Mouse (Mus musculus): Measurements from ENCODE around the gene Trim7.
"Not testable (repeated sequence)": the region's sequence is repeated elsewhere in the genome, so short reads cannot be mapped to it uniquely, and the experiment has no call there.

Trim7 gene

GRCm38 (mm10) chr11:48801831-48802772 is 23.8 kb upstream of the Trim7 start:
- no peak for DNase-seq (ENCODE audit: low spot score)

DNA sequence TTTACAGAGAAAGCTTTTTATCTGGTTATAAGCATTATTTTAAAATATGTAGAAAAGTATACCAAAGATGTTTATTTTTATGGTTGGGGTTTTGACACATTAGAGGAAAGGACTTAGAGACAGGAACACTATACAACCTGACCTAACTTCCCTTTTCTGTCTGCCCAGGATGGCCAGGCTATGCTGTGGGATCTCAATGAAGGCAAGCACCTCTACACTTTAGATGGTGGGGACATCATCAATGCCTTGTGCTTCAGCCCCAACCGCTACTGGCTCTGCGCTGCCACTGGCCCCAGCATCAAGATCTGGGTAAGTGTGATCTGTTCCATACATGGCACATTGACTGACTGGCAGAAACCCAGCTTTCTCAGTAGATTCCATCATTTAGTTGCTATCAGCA is 22.0 kb upstream of the Trim7 start:
- no peak for DNase-seq (ENCODE audit: low spot score)

DNA sequence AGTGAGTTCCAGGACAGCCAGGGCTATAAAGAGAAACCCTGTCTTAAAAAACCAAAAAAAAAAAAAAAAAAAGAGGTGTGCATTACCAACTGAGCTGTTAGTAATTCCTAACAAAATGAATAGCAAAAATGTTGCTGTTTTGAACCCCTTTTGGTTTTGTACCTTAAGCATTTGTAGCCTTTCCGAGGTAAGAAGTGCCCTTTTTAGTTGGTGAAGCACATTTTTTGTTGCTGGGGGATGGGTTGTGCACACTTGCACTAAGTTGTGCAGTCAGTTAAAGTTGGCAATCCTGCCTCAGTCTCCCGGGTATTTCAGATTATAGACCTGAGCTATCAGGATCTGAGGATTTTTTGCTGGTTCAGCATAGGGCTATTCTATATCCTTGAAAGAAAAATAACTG is 21.0 kb upstream of the Trim7 start:
- no peak for DNase-seq (ENCODE audit: low spot score)

DNA sequence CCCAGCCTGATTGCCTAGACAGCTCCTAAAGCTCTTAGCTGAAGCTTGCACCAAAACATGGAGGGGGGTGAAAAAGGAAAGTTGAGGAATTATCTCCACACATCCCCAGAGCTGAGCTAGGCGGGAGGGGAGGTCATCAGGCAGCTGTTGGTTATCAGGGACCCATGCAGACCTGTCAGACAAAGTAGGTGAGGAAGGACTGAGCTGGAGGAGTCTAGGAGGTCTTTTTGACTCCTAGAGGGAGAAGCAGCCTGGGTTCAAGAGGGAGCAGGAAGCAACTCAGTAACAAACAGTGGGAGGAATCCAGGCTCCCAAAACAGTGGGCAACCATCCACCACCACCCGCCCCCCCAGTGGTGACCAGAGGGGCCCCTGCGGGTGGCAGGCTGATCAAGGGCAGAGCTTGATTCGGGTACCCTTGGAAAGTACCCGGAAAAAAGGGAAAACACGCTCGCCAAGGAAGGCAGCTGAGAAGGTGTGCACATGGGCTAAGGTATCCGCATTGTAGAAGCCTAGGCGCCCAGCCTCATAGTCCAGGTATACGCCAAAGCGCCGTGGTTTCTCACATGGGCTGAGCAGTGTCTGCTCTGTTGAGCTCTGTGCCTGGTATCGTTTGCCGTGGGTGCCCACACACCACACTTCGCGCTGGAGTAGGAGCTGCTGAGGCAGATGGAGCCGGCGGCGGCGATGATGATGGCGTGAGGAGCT is 18.9 kb upstream of the Trim7 start:
- no peak for DNase-seq (ENCODE audit: low spot score)

- no peak for DNase-seq (ENCODE audit: low spot score)
Measured at GRCm38 (mm10) chr11:48807563-48808303, 18.2 kb upstream of the Trim7 start.

GRCm38 (mm10) chr11:48808304-48808646 is 17.7 kb upstream of the Trim7 start:
- no peak for DNase-seq (ENCODE audit: low spot score)

DNA sequence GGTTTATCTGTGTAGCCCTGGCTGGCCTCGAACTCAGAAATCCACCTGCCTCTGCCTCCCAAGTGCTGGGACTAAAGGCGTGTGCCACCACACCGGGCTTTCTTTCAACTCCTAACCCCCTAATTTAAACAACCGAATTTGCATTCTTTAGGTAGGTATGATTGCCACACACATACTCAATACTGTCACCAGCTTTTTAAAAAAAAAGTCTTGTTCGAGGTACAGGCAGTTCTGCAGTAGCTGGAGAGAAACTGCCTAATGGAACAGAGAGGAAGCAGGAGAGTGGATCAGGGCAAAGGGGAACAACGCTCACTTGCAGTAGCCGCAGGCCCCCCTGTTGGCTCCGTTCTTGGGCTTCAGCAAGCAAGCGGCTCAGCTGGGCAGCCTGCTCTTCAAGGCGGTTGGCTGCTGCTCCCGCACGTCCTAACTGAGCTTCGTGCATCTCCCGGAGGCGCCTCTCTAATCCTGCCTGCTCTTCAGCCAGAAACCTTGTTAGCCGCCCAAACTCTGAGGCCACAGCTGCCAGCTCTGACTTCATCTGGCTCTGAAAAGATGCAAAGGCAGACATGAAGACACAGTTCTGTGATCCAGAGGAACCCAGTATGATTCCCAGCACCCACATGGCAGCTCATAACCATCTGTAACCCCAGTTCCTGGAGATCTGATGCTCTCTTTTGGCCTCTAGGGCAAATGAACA is 17.1 kb upstream of the Trim7 start:
- no peak for DNase-seq (ENCODE audit: low spot score)

DNA sequence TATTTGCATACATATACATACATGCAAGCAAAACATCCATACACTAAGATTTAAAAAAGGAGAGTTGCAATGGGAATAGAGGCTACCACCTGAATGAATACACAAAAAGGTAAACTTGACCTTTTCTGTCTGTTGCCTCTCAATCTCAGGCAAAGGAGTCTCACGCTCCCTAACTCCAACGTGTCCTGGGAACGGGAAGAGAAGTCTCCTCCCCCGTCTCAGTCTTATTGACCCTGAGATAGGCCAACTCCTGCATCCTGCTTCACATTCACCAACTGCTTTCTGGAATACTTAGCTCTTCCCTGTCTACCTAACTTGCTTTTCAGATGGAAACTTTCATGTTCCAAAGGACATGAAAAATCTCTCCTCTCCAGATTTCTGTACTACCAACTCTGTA is 16.5 kb upstream of the Trim7 start:
- no peak for DNase-seq (ENCODE audit: low spot score)

GRCm38 (mm10) chr11:48810142-48810541 is 15.8 kb upstream of the Trim7 start:
- no peak for DNase-seq (ENCODE audit: low spot score)

DNA sequence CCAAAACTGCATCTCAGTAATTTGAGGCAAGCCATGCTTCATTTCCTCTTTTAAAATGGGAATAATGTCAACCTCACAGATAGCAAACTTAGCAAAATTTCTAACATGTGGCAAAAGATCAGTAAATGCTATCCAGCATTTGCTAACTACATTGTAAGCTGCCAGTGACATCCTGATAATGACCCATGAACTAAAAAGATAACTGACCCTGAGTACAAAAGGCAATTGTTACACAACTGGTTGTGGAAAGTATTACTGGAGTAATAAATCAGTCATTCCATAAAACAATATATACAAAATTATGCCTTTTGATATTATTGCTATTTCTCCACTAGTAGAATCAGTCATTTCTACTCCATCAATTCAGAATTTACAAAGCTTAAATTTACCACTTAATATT is 12.2 kb upstream of the Trim7 start:
- DNase-seq (ENCODE audit: low spot score), result no peak

- DNase-seq (ENCODE audit: low spot score), result no peak
Measured at GRCm38 (mm10) chr11:48815851-48816250, 10.1 kb upstream of the Trim7 start.

- DNase-seq (ENCODE audit: low spot score), result peak; percentile 78
Measured at GRCm38 (mm10) chr11:48816281-48816781, 9.6 kb upstream of the Trim7 start.

- peak; percentile 98 for DNase-seq (ENCODE audit: low spot score)
Measured at GRCm38 (mm10) chr11:48816800-48817665, 8.9 kb upstream of the Trim7 start, which contains the start of gene Trim41. Gene Trim41 (minus strand): TSS chr11:48817353.

- no peak for DNase-seq (ENCODE audit: low spot score)
Measured at GRCm38 (mm10) chr11:48817794-48818193, 8.1 kb upstream of the Trim7 start.

GRCm38 (mm10) chr11:48818346-48818745 is 7.6 kb upstream of the Trim7 start:
- DNase-seq (ENCODE audit: low spot score), result peak; percentile 99

GRCm38 (mm10) chr11:48819614-48820307 is 6.2 kb upstream of the Trim7 start:
- DNase-seq (ENCODE audit: low spot score), result no peak

GRCm38 (mm10) chr11:48820308-48820674 is 5.6 kb upstream of the Trim7 start:
- DNase-seq (ENCODE audit: low spot score), result no peak

GRCm38 (mm10) chr11:48821299-48821698 is 4.6 kb upstream of the Trim7 start:
- DNase-seq (ENCODE audit: low spot score), result not testable (repeated sequence)

GRCm38 (mm10) chr11:48822768-48823512 is 3.0 kb upstream of the Trim7 start:
- DNase-seq (ENCODE audit: low spot score), result no peak

Measured in retina, embryonic 14.5 days (tissue).